Mouse (Mus musculus) ES-E14 (cell line): ENCODE results near the gene Ppp2r5e. TPM values are rescaled to one million over a fixed set of nuclear protein-coding genes. Genes with fewer than 3 reads are reported as not detected.

Source experiments
- DNase-seq: peaks from one replicate; pipeline ENCODE4 v3.0.0-alpha.2; 2013; ENCODE audit warnings: low read depth, low spot score
- H3K27ac ChIP-seq: 2 replicates; pipeline ENCODE4 v1.5.1; 2012; ENCODE audit warnings: low read depth, mild to moderate bottlenecking, low read length, moderate library complexity, mixed read lengths; ENCODE audit not compliant: poor library complexity, insufficient read depth, severe bottlenecking
- H3K36me3 ChIP-seq: 2 replicates; pipeline ENCODE4 v1.6.1; 2012; ENCODE audit warnings: mild to moderate bottlenecking, low read length, moderate library complexity, mixed read lengths; ENCODE audit not compliant: control insufficient read depth, poor library complexity, insufficient read depth, severe bottlenecking
- H3K4me1 ChIP-seq, 2 experiments: fragments of 150-350 bp in 1 of 2; sonication (generic) in 1 of 2; 2 replicates each; pipeline ENCODE4 v1.6.1; 2012; ENCODE audit warnings: low read length in 2 of 2, mild to moderate bottlenecking in 1 of 2, mixed read lengths in 1 of 2; ENCODE audit not compliant: control insufficient read depth in 2 of 2, insufficient read depth in 2 of 2, poor library complexity in 1 of 2
- H3K4me3 ChIP-seq, 2 experiments: fragments of 150-350 bp in 1 of 2; sonication (generic) in 1 of 2; 2 replicates each; pipeline ENCODE4 v1.5.1; 2012; ENCODE audit warnings: low read length in 2 of 2, low read depth in 1 of 2, mild to moderate bottlenecking in 1 of 2, mixed read lengths in 1 of 2; ENCODE audit not compliant: insufficient read depth in 1 of 2, poor library complexity in 1 of 2, severe bottlenecking in 1 of 2
- H3K9ac ChIP-seq: 2 replicates; pipeline ENCODE4 v1.6.1; 2012; ENCODE audit warnings: low read depth, mild to moderate bottlenecking, low read length, mixed read lengths; ENCODE audit not compliant: poor library complexity, insufficient read depth, severe bottlenecking
- H3K9me3 ChIP-seq: fragments of 150-350 bp; sonication (generic); 2 replicates; pipeline ENCODE4 v1.6.1; 2012; ENCODE audit warnings: low read depth, mild to moderate bottlenecking, low read length; ENCODE audit not compliant: control insufficient read depth, insufficient read depth
- CHD2 ChIP-seq: IDR thresholded peaks from 2 replicates; pipeline ENCODE4 v1.6.1; 2014; ENCODE audit warnings: mild to moderate bottlenecking, low read depth, low read length, inconsistent platforms
- HCFC1 ChIP-seq: IDR thresholded peaks from 2 replicates; pipeline ENCODE4 v1.6.1; 2012; ENCODE audit warnings: low read length, inconsistent platforms, borderline replicate concordance; ENCODE audit not compliant: insufficient read depth
- MAFK ChIP-seq: IDR thresholded peaks from 2 replicates; pipeline ENCODE4 v1.6.1; 2014; ENCODE audit warnings: mild to moderate bottlenecking, low read depth, low read length, inconsistent platforms; ENCODE audit not compliant: insufficient read depth
- ZC3H11A ChIP-seq: IDR thresholded peaks from 2 replicates; pipeline ENCODE4 v1.6.1; 2012; ENCODE audit warnings: low read depth, mild to moderate bottlenecking, inconsistent platforms, low read length, borderline replicate concordance
- ZNF384 ChIP-seq: IDR thresholded peaks from 2 replicates; pipeline ENCODE4 v1.6.1; 2012; ENCODE audit warnings: low read depth, low read length, inconsistent platforms
- in situ Hi-C, 2 experiments: fragments of 600-800 bp; cut with MboI; formaldehyde crosslinking; loops; one replicate each; pipeline ENCODE4 v1.15.1; 2025; ENCODE audit warnings: low sequenced_read_pairs in 2 of 2, inconsistent platforms in 1 of 2; ENCODE audit not compliant: unreplicated experiment in 2 of 2
- total RNA-seq: library from RNA; depleted of rRNA; stranded (reverse); fragments of 300-350 nt; gene quantifications from 2 replicates; pipeline ENCODE4 v1.2.3, GENCODE M21; 2012

The Ppp2r5e gene
- total RNA-seq, 1 experiment = 16.6 TPM

DNA sequence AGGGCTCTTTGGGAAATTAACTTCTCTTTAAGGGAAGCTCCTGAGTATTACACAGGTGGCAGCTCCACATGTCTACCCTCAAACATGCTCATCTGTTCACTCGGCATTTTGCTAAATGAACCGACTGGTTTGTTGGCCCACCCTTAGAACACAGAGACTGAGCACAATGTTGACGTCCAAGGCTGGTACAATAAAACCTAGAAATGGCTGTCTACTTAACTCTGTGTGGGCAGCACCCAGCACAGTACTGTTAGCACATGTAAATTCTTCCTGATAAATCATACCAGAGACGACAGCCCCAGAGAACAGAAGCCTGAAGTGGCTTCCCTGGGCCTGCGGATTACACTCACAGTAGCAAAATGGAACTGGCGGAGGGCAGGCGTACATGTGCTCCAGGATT, 59.5 kb downstream of the Ppp2r5e start:
- TF ChIP-seq HCFC1 (no peak), ZNF384 (no peak), ZC3H11A (no peak), MAFK (no peak), CHD2 (no peak)
- Histone ChIP-seq H3K9ac (no peak overlapping the region; the same call in 1 of the 2 replicates), H3K36me3 (no peaks in the 10 kb centered on the region), H3K4me1 (peaks cover 9 to 13% of the 10 kb centered on the region in 2 experiments; a peak in 3 of 4 replicates), H3K27ac (no peak overlapping the region), H3K9me3 (no peaks in the 10 kb centered on the region), H3K4me3 (no peak overlapping the region)
- no peak for DNase-seq
- in situ Hi-C loops = no loop called here

DNA sequence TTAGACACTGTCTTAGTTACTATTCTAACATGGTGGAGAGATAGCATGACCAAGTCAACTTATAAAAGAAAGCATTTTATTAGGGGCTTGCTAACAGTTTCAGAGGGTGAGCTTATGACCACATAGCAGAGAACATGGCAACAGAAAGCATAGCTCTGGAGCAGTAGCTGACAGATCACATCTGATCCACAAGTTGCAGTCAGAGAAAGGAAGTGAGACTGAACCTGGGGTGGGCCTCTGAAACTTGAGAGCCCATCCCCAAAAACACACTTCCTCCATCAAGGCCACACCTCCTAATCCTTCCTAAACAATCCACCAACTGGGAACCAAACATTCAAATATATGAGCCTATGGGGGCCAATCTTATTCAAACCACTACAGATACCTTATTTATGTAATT, 62.9 kb downstream of the Ppp2r5e start:
- Histone ChIP-seq H3K36me3 (no peaks in the 10 kb centered on the region), H3K9ac (no peak overlapping the region), H3K4me3 (no peak overlapping the region), H3K9me3 (no peaks in the 10 kb centered on the region), H3K27ac (no peak overlapping the region), H3K4me1 (peaks cover 9 to 11% of the 10 kb centered on the region in 2 experiments; a peak in 3 of 4 replicates)
- no peak for DNase-seq
- in situ Hi-C loops = no loop called here
- TF ChIP-seq ZNF384 (no peak), ZC3H11A (no peak), CHD2 (no peak), MAFK (no peak), HCFC1 (no peak)

DNA sequence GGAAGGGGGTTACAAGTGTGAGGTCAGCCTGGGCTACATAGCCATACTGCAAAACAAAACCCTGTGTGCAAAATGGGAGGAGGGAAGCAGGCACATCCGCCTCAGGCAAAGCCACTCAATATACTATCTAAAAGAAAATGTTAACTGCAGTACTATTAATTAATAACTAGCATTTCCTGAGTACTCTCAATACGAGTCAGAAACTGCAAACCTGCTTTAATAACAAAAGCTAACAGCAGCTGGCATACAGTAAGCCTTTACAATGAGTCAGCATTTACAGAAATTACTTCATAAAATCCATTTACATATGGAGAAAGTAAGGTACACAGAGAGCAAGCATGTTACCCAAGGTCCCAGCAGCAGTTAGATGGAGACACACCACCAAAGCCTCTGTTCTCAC, 64.2 kb downstream of the Ppp2r5e start:
- Histone ChIP-seq H3K4me1 (peaks cover 5 to 8% of the 10 kb centered on the region in 2 experiments; a peak in 3 of 4 replicates), H3K4me3 (no peak overlapping the region), H3K9ac (no peak overlapping the region), H3K27ac (no peak overlapping the region), H3K9me3 (no peaks in the 10 kb centered on the region), H3K36me3 (no peaks in the 10 kb centered on the region)
- DNase-seq = no peak
- in situ Hi-C loops = no loop called here
- TF ChIP-seq MAFK (no peak), CHD2 (no peak), HCFC1 (no peak), ZNF384 (no peak), ZC3H11A (no peak)

DNA sequence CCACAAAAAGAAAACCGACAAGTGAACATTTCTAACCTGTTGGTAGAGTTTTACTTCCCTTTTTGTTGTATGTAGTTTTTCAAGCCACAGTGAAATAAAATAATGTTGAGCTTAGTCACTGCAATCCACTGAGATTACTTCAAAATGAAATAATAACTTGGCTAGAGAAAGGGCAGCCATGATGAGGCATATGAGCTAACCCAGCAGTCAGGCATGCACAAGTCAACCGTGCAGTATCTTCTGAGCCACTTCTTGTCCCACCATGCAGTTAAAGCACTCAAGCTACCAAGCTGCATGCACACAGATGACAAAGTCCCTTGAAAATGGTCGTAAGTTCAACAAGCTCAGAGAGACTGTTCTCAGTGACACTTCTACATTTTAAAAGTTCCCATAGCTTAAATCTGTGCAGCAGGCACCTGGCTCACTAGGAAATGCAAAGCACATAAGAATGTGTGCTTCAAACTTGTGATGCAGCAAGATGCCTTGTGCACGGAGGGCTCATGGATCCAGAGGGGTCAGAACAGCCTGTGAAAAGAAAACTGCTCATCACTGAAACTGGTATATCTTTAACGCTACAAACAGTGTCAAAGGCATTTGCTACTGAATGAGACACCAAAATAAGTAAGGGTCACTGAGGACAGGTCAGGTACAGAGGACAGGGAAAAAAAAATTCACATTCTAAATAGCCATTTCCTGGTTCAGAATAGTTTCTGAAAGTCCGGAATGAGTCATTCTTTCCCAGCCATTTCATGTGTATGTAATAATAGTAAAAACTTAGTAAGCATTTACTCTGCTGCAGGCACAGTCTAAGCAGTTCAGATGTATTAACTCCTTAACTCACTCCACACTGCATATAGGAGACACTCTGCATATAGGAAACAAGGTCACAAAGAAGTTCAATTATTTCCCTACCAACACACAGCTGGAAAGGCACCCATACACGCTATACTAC, 66.9 kb downstream of the Ppp2r5e start:
- Histone ChIP-seq H3K36me3 (no peaks in the 10 kb centered on the region), H3K4me1 (peaks cover 0 to 3% of the 10 kb centered on the region in 2 experiments; a peak in 1 of 4 replicates), H3K27ac (no peak overlapping the region), H3K9ac (no peak overlapping the region), H3K9me3 (no peaks in the 10 kb centered on the region), H3K4me3 (no peak overlapping the region)
- in situ Hi-C loops = no loop called here
- no peak for DNase-seq
- no peak for TF ChIP-seq ZC3H11A
- no peak for TF ChIP-seq MAFK
- no peak for TF ChIP-seq HCFC1
- TF ChIP-seq CHD2 = no peak
- no peak for TF ChIP-seq ZNF384
